Mouse (Mus musculus): ENCODE measurements around the gene Tnfsf14.

DNA sequence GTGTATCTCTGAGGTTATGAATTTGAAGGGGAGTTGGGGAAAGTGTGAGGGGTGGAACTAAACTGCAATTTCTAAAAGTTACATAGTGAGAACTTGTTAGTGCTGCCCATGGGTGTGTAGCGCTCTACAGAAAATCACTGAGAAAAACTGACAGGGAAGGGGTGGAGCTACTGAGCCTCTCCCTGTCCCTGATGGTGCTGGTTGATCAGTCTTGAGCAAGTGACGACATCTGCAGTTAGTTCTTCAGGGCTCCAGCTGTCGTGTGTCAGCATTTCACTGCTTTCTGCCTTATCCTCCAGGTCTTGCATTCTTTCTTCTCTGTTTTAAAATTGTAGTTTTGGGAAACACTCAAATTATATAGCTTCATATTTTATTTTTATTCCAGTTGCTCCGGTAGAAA is 20.6 kb downstream of the Tnfsf14 start:
- TF ChIP-seq CTCF (IDR thresholded peaks at IDR 0.05; ENCODE audit: insufficient read depth, low read length) (no peak), POLR2A (IDR thresholded peaks at IDR 0.05; ENCODE audit: borderline replicate concordance, extremely low read depth, low read depth, low read length) (no peak)

Measured in lung, adult 2 months (tissue).